Mouse (Mus musculus): ENCODE data around the gene Hira.
"Not testable (repeated sequence)": the region's sequence is repeated elsewhere in the genome, so short reads cannot be mapped to it uniquely, and the experiment has no call there.

The Hira gene

DNA sequence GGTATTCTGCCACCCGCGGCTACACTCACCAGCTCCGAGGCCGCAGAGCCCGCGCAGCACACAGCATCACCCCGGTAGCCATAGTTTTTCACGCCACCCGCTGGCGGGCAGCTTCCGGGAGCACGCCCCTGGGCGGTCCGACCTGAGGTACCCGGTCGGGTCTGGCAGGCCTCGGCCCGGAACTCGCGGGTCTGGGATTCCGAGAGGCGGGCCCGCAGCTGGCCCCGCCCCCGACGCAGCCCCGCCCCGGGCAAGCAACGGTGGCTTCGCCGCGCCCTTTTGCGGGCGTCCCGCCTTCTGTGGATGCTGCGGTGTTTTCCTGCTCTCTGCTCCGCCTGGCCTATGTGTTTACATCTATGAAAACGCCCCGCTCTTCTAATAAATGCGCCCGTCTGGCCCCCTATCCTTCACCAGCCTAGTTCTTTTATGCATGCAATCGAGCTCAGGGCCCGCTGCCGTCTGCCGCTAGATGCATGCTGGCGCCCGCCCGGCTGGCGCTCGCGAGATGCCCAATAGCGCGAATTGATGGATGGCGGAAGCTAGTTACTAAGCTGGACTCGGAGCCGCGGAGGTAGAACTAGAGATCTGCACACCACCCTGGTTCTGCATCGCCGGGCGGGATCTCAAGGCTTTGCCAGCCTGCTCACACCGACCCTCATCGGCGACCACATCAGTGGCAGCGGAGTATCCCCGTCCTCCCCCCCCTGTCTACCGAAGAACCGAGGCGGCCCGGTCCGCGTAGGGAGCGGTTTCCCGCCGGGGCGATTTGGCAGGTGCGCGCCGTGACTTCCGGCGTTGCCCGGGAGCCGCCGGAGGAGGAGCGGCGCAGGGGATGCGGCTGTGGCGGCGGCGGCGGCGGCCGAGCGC is at the start of gene Hira, which contains the start of gene Mrpl40:
Hira (plus strand) TSS at position 596 of the 867 bp plus-strand sequence.
Mrpl40 (minus strand) TSS at position 421 of the 867 bp plus-strand sequence.
- DNase-seq, result peak; percentile 92 to 95

- no peak for DNase-seq
Observed at GRCm38 (mm10) chr16:18828630-18829029, 48.2 kb upstream of the Hira start.

GRCm38 (mm10) chr16:18829102-18829501 is 47.7 kb upstream of the Hira start:
- DNase-seq, result no peak

DNA sequence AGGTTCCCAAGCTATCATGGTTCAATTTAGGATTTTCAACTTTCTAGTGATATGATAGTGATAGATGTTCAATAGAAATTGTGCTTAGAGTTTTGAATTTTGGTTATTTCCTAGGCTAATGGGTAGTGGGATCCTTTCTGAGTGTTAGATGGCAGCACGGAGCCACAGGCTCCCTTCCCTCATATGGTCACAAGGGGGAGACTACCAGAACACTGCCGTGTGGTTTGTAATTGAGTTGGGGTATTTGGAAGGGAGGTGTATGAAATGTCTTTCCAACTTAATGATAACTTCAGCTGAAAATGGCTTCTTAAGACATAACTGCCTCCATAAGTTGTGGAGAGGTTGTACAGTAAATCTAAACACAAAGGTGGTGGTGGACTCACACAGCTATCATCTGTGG is 43.4 kb upstream of the Hira start:
- DNase-seq, result no peak

GRCm38 (mm10) chr16:18836073-18836467 is 40.8 kb upstream of the Hira start:
- no peak for DNase-seq

DNA sequence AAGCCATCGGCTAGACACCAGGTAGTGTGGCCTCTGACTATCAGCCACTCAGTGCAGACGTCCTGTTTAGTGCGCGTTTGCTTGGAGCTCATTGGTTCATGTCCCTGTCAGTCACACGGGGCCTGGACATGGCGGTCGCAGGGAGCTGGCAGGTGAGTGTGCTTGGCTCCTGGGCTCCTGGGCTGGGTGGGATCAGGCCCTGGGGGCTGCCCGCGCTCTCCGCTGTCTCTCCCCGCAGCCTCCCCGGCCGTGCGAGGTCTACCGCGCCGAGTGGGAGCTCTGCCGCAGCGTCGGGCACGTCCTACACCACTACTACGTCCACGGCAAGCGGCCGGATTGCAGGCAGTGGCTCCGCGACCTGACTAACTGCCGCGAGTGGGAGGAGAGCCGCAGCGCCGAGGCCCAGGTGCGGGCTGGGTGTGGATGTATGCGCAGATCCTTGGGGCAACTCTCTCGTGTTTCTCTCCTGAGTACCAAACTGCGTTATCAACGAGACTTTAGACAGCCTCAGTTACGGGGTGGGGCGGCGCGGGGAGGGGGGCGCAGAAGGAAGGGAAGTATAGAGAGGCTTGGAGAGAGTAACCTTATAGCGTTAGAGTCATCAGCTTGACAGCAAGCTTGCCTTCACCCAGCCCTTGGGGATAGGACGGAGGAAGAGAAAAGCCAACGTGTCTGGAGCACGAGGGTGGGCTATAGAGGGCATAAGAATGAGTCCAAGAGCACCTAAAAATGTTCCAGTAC is 40.2 kb upstream of the Hira start, which contains the start of the genes 2510002D24Rik and Gm28539:
2510002D24Rik (plus strand) TSS at position 111 of the 741 bp plus-strand sequence.
Gm28539 (plus strand) TSS at position 117 of the 741 bp plus-strand sequence.
- DNase-seq, result peak; percentile 96 to 98

DNA sequence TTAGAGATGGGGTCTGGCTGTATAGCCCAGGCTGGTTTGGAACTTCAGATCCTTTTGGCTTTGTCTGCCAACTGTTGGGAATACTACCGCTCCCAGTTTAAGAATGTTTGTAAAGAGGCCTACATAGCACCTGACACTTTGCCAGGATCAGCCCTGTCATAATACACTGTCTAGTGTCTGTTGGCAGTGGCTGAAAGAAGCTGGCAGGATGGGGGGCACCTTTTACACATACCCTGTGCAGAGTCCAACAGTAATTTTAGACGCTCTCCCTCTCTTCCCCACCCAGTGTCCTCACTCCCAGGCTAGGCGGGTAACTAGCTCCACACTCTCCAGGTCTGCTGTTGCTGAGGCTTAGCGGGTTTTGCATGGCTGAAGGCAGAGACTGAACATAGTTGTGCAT is 38.5 kb upstream of the Hira start:
- DNase-seq, result no peak

- no peak for DNase-seq
Observed at GRCm38 (mm10) chr16:18846301-18846820, 30.5 kb upstream of the Hira start.

DNA sequence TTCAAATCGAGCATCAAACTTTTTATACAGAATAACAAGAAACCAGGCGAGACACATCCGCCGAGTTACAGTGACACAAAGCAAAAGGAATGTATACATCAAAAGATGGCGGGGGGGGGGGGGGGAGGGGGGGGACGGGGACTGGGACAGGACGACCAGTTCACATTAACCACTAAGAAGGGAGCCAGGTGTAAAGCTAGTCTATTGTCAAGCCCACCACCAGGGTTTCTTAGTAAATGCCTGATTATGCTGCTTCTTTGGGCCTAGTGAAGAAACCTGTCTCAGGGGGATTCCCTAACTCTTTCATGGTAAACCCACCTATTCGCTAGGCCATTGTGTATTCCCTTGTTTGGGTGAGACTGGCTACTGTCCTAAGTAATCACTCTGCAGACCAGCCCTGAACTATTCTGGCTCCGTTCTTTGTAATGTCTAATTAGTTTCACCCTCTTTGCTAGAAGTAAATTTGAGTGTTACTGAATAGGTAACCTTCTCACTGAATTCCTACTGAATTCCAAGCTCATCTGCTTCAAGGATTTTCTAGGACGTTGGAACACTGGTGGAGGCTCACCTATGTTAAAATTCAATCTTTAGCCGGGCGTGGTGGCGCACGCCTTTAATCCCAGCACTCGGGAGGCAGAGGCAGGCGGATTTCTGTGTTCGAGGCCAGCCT is 27.2 kb upstream of the Hira start:
- not testable (repeated sequence) for DNase-seq

DNA sequence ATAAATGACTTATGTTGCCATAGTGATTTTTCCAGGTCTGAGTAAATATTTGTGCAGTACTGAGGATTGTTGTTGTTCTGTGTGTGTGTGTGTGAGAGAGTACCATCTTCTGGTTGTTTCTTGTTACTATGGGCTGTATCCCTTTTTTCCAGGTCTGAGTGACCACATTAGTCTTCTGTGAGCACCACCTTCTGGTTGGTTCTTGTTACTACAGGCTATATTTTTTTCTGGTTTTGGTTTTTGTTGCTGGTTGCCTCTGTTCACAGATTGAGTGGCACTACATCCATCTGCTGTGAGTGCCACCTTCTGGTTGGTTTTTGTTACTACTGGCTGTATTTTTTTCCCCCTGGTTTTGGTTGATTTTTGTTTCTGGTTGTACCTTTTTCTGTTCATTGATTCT is 18.3 kb upstream of the Hira start:
- DNase-seq, result peak; percentile 61 to 68

DNA sequence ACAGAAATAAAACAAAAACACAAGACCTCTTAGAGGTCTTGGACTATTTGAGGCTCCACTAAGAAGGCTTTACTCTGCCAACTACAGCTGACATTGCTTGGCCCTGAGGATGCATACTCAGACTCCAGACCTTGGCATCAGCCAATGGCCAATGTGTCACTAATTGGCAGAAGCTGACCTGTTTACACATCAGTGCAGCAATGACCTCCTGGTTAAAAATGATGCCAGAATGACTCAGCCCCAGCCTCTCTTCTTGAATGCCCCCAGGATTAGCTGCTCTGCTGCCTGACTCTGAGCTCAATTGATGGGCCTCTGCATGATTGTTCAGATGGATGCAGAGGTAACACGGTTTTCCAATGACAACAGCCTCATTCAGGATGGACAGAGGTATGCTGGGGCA is 16.7 kb upstream of the Hira start:
- DNase-seq, result peak; percentile 22 to 42

GRCm38 (mm10) chr16:18870495-18870894 is 6.3 kb upstream of the Hira start:
- not testable (repeated sequence) for DNase-seq

- no peak for DNase-seq
Observed at GRCm38 (mm10) chr16:18876091-18876441, 771 bp upstream of the Hira start.

GRCm38 (mm10) chr16:18877386-18878090 is 701 bp downstream of the Hira start:
- peak in 1 of 2 experiments; percentile 55 for DNase-seq

DNA sequence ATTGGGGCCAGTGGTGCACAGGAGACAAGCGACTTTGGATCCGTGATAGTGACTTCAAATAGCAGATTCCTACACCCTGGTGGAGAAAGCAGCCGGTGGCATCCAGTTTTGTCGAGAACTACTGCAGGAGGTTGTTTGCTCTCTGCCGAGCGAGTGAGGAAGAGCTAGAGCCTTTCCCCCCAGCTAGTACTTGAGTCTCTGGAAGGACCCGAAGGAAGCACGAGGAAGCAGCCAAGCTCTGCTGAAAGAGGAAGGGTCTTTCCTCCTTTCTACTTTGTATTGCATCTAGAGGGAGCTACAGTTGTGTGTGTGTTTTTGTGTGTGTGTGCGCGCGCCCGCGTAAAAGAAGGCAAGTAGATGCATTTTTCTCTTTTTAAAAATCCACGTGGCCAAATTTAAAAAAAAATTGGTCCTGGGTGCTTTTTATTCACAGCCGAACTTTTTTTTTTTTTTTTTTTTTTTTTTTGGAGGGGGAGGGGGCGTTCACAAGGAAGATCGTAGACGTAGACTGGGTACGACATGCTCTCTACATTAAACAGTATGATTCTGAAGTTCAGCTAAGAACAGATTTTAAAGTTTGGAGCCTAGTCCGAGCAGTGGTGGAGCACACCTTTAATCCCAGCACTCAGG is 1.4 kb downstream of the Hira start:
- DNase-seq, result no peak

- no peak for DNase-seq
Observed at GRCm38 (mm10) chr16:18884044-18884443, 7.2 kb downstream of the Hira start.

- DNase-seq, result no peak
Observed at GRCm38 (mm10) chr16:18893840-18894372, 17.1 kb downstream of the Hira start.

DNA sequence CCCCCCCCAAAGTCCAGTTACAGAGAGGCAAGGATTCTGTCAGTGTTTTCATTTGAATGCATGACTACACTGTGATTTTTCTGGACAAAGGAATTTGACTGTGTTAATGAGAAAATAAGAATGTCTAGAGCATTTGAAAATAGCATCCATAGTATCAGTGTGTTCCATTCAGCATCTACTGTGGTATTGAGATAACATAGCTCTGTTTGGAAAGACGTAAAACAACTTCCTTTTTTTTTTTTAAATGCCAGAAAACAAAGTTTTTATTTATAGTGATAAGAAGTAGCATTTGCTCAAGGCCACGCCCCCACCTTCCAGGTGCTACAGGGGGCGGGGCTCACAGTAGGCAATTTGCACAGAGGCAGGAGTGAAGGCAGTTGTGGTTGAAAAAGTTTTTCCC is 18.4 kb downstream of the Hira start:
- no peak for DNase-seq

DNA sequence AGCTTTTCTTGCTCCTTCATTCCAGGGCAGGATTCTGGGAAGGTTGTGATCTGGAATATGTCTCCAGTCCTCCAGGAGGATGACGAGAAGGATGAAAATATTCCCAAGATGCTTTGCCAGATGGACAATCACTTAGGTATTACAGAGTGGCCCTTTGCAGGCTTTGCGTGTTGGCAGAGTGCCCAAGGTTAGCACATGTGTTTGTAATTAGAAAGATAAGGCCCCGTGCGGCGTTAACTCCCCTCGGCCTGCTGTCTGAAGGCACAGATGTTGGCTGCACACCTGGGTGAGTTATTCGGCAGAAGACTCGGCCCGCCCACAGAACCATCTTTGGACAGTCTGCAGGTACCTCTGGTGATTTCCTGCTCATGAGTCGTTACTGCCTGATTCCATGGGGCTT is 19.6 kb downstream of the Hira start:
- DNase-seq, result no peak

- DNase-seq, result no peak
Observed at GRCm38 (mm10) chr16:18905648-18906047, 28.8 kb downstream of the Hira start.

GRCm38 (mm10) chr16:18916064-18916463 is 39.2 kb downstream of the Hira start:
- no peak for DNase-seq

GRCm38 (mm10) chr16:18921771-18922170 is 44.9 kb downstream of the Hira start:
- DNase-seq, result no peak

All from cerebellum, adult 18-20 months (tissue).